Mouse (Mus musculus): Measurements from ENCODE around the gene Cckar.

The Cckar gene

DNA sequence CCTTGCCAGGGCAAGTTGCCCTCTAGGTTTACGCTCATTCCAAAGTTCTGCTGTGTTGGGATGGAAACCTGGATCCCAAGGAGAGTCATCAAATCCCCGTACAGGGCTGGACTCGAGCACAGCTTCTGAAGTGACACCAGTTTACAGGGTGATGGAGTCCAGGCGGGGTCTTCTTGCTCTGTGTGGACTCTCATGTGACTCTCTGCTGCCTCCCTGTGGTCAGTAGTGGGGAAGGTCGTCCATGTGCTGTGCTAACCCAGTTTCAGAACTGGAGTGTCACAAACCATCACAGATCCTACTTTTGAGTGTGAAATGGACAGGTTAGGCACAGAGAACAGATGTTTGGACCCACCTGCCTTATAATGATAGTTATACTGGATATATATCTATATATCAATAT, 35.2 kb downstream of the Cckar start:
- peak; percentile 35 for DNase-seq

DNA sequence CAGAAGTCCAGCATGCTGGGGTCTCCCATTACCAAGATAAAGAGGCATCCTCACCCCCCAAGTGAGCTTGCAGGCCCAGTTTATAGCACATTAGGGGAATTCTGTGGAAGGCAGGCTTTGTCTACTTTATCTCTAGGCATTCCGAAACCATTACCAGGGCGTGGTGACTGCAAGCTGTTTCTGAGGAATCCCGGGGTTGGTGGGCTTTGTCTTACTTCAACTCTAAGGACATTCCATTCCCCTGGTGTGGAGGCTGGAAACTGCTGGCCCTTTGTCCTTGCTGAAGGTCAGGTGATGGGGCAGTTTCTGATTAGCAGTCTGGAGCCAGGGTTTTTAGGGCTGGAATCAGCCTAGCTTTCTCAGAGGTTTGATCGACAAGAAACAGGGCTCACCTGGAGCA, 36.0 kb downstream of the Cckar start:
- DNase-seq, result no peak

DNA sequence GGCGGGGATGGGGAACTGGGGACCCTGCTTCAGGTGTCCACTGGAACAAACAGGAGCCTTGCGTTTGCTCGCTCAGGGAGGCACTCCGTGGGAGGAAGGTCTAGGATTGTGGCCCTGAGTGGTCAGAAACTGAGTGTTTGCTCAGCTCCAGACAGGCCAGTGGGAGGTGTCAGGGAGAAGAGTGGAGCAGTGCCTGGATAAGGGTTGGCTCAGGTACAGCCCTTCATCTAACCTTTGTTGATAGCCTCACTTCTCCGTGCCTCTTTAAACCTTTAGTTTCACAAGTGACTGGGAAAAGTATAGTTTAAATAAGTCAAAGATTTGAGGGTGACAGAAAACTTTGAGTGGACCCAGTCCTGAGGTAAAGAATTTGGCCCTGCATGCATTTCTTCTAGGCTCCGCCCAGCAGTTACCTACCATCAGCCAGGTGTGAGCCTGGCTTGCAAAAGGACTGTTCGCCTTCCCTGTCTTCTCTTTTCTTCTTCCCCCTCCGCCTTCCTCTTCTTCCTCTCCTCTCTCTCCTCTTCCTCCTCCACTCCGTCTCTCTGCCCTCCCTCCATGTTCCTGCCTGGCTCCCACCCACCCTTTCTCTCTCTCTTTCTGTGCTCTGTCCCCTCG, 37.1 kb downstream of the Cckar start:
- no peak for DNase-seq

DNA sequence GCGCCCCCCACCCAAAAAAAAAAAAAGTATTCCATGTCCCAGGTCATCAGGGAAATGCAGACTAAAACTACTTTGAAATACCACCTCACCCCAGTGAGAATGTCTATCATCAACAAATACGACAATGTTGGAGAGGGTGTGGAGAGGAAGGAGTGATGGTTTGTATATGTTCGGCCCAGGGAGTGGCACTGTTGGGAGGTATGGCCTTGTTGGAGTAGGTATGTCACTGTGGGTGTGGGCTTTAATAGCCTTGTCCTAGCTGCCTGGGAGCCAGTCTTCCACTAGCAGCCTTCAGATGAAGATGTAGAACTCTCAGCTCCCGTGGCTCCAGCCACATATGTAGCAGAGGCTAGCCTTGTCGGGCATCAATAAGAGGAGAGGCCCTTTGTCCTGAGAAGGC, 39.5 kb downstream of the Cckar start:
- DNase-seq, result no peak

DNA sequence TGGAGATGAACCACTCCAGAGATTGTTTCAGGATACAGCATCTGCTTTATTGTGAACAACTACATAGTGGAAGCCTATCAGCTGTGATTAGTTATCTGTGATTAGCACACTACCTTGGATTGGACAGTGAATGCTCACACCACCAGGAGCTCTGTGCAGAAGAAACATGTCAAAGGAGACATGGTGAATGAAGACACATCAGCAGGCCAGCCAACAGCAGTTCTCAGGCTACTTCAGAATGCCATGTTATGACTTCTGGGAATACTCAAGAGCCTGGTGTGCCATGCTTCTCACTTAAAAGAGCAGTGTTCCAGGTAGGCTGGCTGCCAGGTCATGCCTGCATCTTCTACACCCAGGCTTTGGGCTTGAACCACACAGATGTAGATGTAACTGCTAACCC, 43.8 kb downstream of the Cckar start:
- no peak for DNase-seq

DNA sequence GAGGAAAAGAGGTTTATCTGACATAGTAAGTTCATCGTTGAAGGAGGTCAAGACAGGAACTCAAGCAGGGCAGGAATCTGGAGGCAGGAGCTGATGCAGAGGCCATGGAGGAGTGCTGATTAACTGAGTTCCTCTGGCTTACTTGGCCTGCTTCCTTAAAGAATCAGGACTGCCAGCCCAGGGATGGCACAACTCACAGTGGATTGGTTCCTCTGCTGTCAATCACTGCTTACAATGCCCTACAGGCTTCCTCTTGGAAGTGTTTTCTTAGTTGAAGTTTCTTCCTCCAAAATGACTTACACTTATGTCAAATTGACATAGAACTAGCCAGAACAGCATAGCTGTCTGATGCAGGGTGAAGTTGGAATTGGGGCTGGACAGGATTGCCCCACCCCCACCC, 45.1 kb downstream of the Cckar start:
- DNase-seq, result no peak

DNA sequence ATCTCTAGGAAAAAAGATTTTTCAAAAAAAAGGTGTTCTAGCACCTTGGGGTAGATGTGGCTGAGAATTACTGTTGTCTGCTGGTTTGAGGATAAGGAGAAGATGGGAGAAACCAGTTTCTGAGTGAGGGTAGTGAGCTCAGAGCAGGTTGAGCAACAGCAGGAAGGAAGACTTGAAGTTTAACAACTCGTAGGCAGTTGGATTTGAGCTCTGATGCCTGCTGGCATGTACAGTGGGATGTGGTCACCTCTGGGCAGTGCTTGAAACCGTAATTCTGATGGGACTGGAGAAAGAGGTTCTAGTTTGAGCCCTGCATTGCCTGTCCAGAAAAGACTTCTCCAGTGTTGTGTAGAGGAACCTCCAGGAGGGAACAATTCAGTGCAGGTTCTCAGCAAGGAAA, 46.0 kb downstream of the Cckar start:
- no peak for DNase-seq

DNA sequence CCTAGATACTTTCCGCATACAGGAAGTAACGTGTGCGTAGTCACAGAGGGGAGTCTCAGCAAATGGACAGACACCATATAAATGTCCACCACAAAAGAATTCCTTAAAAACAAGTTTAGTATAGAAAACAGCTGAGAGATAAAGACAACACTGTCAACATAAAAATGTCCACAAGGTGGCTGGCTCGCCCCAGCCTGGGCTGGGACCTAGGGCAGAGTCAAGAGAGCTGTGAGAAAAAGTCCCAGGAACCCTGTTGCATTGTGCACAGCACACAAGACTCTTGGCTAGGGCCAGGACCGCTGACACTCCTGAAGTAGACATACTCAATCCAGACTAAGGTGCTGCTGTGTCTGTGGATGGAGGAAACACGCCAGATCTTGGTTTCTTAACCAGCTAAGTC, 49.6 kb downstream of the Cckar start:
- no peak for DNase-seq

DNA sequence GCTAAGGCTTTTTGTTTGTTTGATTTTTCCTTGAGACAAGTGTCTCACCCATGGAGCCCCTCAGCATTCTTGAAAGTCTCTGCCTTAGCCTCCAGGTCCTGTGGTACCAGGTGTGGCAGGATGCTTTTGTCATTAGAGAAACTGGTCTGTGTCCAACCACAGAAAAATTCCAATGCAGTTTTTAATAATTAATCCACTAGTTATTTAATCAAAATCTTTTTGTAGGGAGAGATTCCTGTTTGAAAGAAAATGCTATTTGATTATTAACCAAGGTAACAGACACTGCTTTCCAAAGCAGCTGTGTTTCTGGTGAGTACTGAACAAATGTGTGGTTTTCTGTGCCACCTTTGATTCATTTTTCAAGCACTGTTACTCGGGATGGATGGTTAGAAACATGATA, 50.9 kb downstream of the Cckar start:
- no peak for DNase-seq

Measured in right cerebral cortex, postnatal 25 days (tissue).